Mouse (Mus musculus): ENCODE measurements at regions not wholly inside any gene's neighbourhood (a gene's known extent, or its start where the extent isn't known, plus 50 kb on each side); places are given as distances from the start of the nearest gene placed in this dataset.
A peak's percentile ranks its signal among the peaks of the same experiment; 100 is the strongest.

GRCm38 (mm10) chr4:95463082-95463825, 94.1 kb upstream of the Fggy start:
- 84% methylated on average over 8 of the region's 8 CpGs for WGBS
- ATAC-seq (ENCODE audit: low FRiP score, low read depth) = no peak
- no peak overlapping the region for H3K27ac ChIP-seq
- H3K9me3 ChIP-seq = no peaks in the 10 kb centered on the region
- no peak overlapping the region for H3K4me3 ChIP-seq
- H3K9ac ChIP-seq = no peak overlapping the region
- H3K4me2 ChIP-seq (replicated peaks) = no peak overlapping the region
- H3K4me1 ChIP-seq = no peaks in the 10 kb centered on the region
- no peaks in the 10 kb centered on the region for H3K27me3 ChIP-seq (replicated peaks)
- H3K36me3 ChIP-seq = no peaks in the 10 kb centered on the region

GRCm38 (mm10) chr4:95466647-95467046, 90.7 kb upstream of the Fggy start:
- no peak overlapping the region for H3K27ac ChIP-seq
- 75% methylated on average over 2 of the region's 2 CpGs for WGBS
- H3K4me1 ChIP-seq = no peaks in the 10 kb centered on the region
- H3K9me3 ChIP-seq = no peaks in the 10 kb centered on the region
- ATAC-seq (ENCODE audit: low FRiP score, low read depth) = no peak
- no peaks in the 10 kb centered on the region for H3K27me3 ChIP-seq (replicated peaks)
- no peak overlapping the region for H3K4me3 ChIP-seq
- no peak overlapping the region for H3K9ac ChIP-seq
- H3K36me3 ChIP-seq = no peaks in the 10 kb centered on the region
- H3K4me2 ChIP-seq (replicated peaks) = no peak overlapping the region

- no peak for ATAC-seq (ENCODE audit: low FRiP score, low read depth)
- no peak overlapping the region for H3K4me2 ChIP-seq (replicated peaks)
- no peaks in the 10 kb centered on the region for H3K36me3 ChIP-seq
- no peak overlapping the region for H3K27ac ChIP-seq
- H3K9me3 ChIP-seq = no peaks in the 10 kb centered on the region
- H3K9ac ChIP-seq = no peak overlapping the region
- H3K4me3 ChIP-seq = no peak overlapping the region
- H3K27me3 ChIP-seq (replicated peaks) = no peaks in the 10 kb centered on the region
- WGBS = 87% methylated on average over 2 of the region's 2 CpGs
- H3K4me1 ChIP-seq = no peaks in the 10 kb centered on the region
Measured at GRCm38 (mm10) chr4:95467526-95467925, 89.8 kb upstream of the Fggy start.

- no peak overlapping the region for H3K4me3 ChIP-seq
- no peak overlapping the region for H3K27ac ChIP-seq
- no peak overlapping the region for H3K4me2 ChIP-seq (replicated peaks)
- no peaks in the 10 kb centered on the region for H3K9me3 ChIP-seq
- WGBS = 79% methylated on average over 5 of the region's 5 CpGs
- 0 out of 2 replicates have a peak, but pooled peaks cover 5% of the 10 kb centered on the region for H3K4me1 ChIP-seq
- H3K27me3 ChIP-seq (replicated peaks) = no peaks in the 10 kb centered on the region
- ATAC-seq (ENCODE audit: low FRiP score, low read depth) = no peak
- no peak overlapping the region for H3K9ac ChIP-seq
- no peaks in the 10 kb centered on the region for H3K36me3 ChIP-seq
Measured at GRCm38 (mm10) chr4:95474726-95475406, 82.4 kb upstream of the Fggy start.

- H3K27ac ChIP-seq = no peak overlapping the region
- no peak for ATAC-seq (ENCODE audit: low FRiP score, low read depth)
- H3K9ac ChIP-seq = no peak overlapping the region
- WGBS = 63% methylated on average over 12 of the region's 12 CpGs
- H3K9me3 ChIP-seq = no peaks in the 10 kb centered on the region
- no peaks in the 10 kb centered on the region for H3K36me3 ChIP-seq
- no peaks in the 10 kb centered on the region for H3K27me3 ChIP-seq (replicated peaks)
- no peak overlapping the region for H3K4me3 ChIP-seq
- H3K4me1 ChIP-seq = 0 out of 2 replicates have a peak, but pooled peaks cover 5% of the 10 kb centered on the region
- H3K4me2 ChIP-seq (replicated peaks) = no peak overlapping the region
Measured at GRCm38 (mm10) chr4:95476071-95476724, 81.1 kb upstream of the Fggy start.

DNA sequence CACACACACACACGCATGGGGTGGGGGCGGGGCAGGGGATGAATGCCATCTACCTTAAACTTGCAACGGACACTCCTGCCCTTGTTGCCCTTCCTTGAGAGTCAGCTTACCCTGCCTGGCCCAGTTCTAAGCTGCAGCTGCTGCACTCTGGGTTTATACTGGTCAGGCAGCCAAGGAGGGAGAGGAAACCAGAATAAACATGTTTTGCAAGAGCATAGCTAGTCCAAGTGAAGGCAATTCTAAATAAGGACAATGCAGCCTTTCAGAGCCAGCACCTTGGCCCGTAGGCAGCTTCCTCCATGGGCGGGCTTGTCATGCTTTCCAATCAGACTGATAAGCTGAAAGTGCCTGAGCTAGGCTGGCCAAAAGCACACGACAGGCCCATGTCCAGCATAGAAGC, 73.7 kb upstream of the Fggy start:
- Histone ChIP-seq H3K36me3 (no peaks in the 10 kb centered on the region), H3K9me3 (no peaks in the 10 kb centered on the region), H3K4me3 (no peak overlapping the region), H3K4me2 (replicated peaks) (no peak overlapping the region), H3K27ac (no peak overlapping the region), H3K9ac (no peak overlapping the region), H3K27me3 (replicated peaks) (no peaks in the 10 kb centered on the region), H3K4me1 (no peaks in the 10 kb centered on the region)
- no peak for ATAC-seq (ENCODE audit: low FRiP score, low read depth)
- 74% methylated on average over 6 of the region's 6 CpGs for WGBS

DNA sequence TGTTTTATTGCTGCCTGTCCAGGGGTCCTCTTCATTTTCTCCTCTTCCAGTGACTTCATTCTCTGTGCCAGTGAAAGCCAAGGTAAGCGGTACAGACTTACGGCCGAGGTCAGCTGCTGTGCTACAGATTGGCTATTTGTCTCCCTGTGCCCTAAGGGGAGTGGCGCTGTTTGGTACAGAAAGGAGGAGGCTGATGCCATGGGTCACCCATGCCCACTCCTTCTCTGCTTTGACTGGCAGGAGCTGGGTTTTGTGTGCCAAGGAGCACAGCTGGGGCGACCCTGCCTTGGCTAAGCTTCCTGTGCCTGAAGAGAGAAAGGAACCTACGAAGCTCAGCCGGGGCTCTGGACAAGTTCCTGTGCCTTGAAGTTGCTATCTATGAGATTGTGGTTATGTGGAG, 70.0 kb upstream of the Fggy start:
- H3K4me1 ChIP-seq = no peaks in the 10 kb centered on the region
- ATAC-seq (ENCODE audit: low FRiP score, low read depth) = no peak
- H3K36me3 ChIP-seq = no peaks in the 10 kb centered on the region
- H3K27me3 ChIP-seq (replicated peaks) = no peaks in the 10 kb centered on the region
- no peak overlapping the region for H3K4me3 ChIP-seq
- H3K27ac ChIP-seq = no peak overlapping the region
- WGBS = 83% methylated on average over 7 of the region's 7 CpGs
- no peak overlapping the region for H3K4me2 ChIP-seq (replicated peaks)
- no peaks in the 10 kb centered on the region for H3K9me3 ChIP-seq
- no peak overlapping the region for H3K9ac ChIP-seq

GRCm38 (mm10) chr4:95487969-95488368, 69.3 kb upstream of the Fggy start:
- no peak overlapping the region for H3K9ac ChIP-seq
- H3K9me3 ChIP-seq = no peaks in the 10 kb centered on the region
- WGBS = 79% methylated on average over 1 of the region's 1 CpGs
- no peaks in the 10 kb centered on the region for H3K4me1 ChIP-seq
- H3K4me2 ChIP-seq (replicated peaks) = no peak overlapping the region
- no peaks in the 10 kb centered on the region for H3K36me3 ChIP-seq
- H3K4me3 ChIP-seq = no peak overlapping the region
- H3K27me3 ChIP-seq (replicated peaks) = no peaks in the 10 kb centered on the region
- ATAC-seq (ENCODE audit: low FRiP score, low read depth) = no peak
- no peak overlapping the region for H3K27ac ChIP-seq

DNA sequence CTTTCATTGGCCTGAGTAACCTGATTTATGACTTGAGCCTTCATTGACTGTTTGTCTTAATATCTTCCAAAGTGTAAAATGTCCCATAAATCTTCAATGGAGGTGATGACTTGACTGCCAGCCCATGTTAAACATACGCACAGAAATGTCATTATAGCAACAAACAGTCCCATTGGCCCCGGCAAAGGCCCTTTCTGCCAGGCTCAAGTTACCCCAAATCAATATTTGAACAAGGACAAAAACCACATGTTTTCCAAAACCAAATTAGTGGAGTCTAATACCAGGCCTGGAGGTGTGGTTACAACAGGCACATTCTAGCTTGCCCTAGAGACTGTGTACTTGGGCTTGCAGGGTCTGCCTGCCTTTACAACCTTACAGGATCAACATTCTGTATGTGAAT, 68.2 kb upstream of the Fggy start:
- ATAC-seq (ENCODE audit: low FRiP score, low read depth) = no peak
- Histone ChIP-seq H3K36me3 (no peaks in the 10 kb centered on the region), H3K27ac (no peak overlapping the region), H3K4me3 (no peak overlapping the region), H3K9me3 (no peaks in the 10 kb centered on the region), H3K4me2 (replicated peaks) (no peak overlapping the region), H3K9ac (no peak overlapping the region), H3K27me3 (replicated peaks) (no peaks in the 10 kb centered on the region), H3K4me1 (no peaks in the 10 kb centered on the region)
- 63% methylated on average over 2 of the region's 2 CpGs for WGBS

- no peak overlapping the region for H3K27ac ChIP-seq
- H3K4me1 ChIP-seq = no peaks in the 10 kb centered on the region
- no peak overlapping the region for H3K9ac ChIP-seq
- H3K36me3 ChIP-seq = no peaks in the 10 kb centered on the region
- H3K27me3 ChIP-seq (replicated peaks) = no peaks in the 10 kb centered on the region
- ATAC-seq (ENCODE audit: low FRiP score, low read depth) = no peak
- WGBS = 91% methylated on average over 3 of the region's 3 CpGs
- H3K4me2 ChIP-seq (replicated peaks) = no peak overlapping the region
- no peak overlapping the region for H3K4me3 ChIP-seq
- no peaks in the 10 kb centered on the region for H3K9me3 ChIP-seq
Measured at GRCm38 (mm10) chr4:95500265-95500664, 57.0 kb upstream of the Fggy start.

DNA sequence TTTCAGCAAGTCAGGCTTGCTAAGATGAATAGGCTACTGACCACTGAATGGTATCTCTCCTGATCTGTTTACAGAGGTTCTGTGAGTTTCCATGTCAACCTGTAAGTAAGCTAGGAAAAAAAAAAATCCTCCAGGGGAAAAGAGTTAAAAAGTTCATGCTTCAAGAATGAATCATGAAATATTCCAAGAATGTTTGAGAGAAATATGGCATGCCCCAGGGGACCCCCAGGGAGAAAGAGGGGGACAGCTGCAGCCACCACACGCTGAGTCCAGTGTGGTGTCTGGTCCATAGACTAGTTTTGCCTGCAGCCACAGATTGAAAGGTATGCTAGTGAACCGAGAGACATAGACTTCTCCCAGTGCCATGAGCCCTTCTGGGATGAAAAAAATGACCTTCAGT, 56.1 kb upstream of the Fggy start:
- H3K9me3 ChIP-seq = no peaks in the 10 kb centered on the region
- no peak overlapping the region for H3K27ac ChIP-seq
- WGBS = 37% methylated on average over 2 of the region's 2 CpGs
- no peak overlapping the region for H3K4me3 ChIP-seq
- H3K4me2 ChIP-seq (replicated peaks) = no peak overlapping the region
- H3K9ac ChIP-seq = no peak overlapping the region
- H3K27me3 ChIP-seq (replicated peaks) = no peaks in the 10 kb centered on the region
- no peaks in the 10 kb centered on the region for H3K36me3 ChIP-seq
- ATAC-seq (ENCODE audit: low FRiP score, low read depth) = no peak
- no peaks in the 10 kb centered on the region for H3K4me1 ChIP-seq

GRCm38 (mm10) chr4:95507141-95507945, 50.0 kb upstream of the Fggy start:
- Histone ChIP-seq H3K4me2 (replicated peaks) (no peak overlapping the region), H3K36me3 (no peaks in the 10 kb centered on the region), H3K27me3 (replicated peaks) (no peaks in the 10 kb centered on the region), H3K27ac (no peak overlapping the region), H3K9me3 (no peaks in the 10 kb centered on the region), H3K4me1 (peaks cover 6% of the 10 kb centered on the region), H3K9ac (no peak overlapping the region), H3K4me3 (no peak overlapping the region)
- 42% methylated on average over 7 of the region's 7 CpGs for WGBS
- peak; percentile 96 for ATAC-seq (ENCODE audit: low FRiP score, low read depth)
